Mouse (Mus musculus) lung, embryonic 16.5 days (tissue): ENCODE measurements around the gene Rbmy. TPM values are rescaled to one million over a fixed set of nuclear protein-coding genes. Genes with fewer than 3 reads are reported as not detected.
"Not testable (repeated sequence)": the region's sequence is repeated elsewhere in the genome, so short reads cannot be mapped to it uniquely, and the experiment has no call there.

Experiments
- ATAC-seq: fragments of 200-750 bp; cut with Nextera tagmentation; 2 replicates; pipeline ENCODE4 v1.8.0; 2017; ENCODE audit warnings: low read depth, mild to moderate bottlenecking, moderate library complexity
- H3K27ac ChIP-seq: fragments of 300-500 bp; sonication (generic); 2 replicates; pipeline ENCODE4 v1.5.1; 2014; ENCODE audit warnings: mild to moderate bottlenecking, control low read depth, low read length
- H3K27me3 ChIP-seq: fragments of 300-500 bp; sonication (generic); 2 replicates; pipeline ENCODE4 v1.6.1; 2014; ENCODE audit warnings: low read depth, low read length, mixed read lengths; ENCODE audit not compliant: control insufficient read depth, insufficient read depth
- H3K36me3 ChIP-seq: fragments of 300-500 bp; sonication (generic); 2 replicates; pipeline ENCODE4 v1.6.1; 2014; ENCODE audit warnings: low read length; ENCODE audit not compliant: control insufficient read depth, insufficient read depth
- H3K4me1 ChIP-seq: fragments of 300-500 bp; sonication (generic); replicated peaks from 2 replicates; pipeline ENCODE4 v1.6.1; 2014; ENCODE audit warnings: low read length, mixed read lengths; ENCODE audit not compliant: control insufficient read depth, insufficient read depth
- H3K4me2 ChIP-seq: fragments of 300-500 bp; sonication (generic); 2 replicates; pipeline ENCODE4 v1.6.1; 2014; ENCODE audit warnings: low read depth, low read length, control low read depth
- H3K4me3 ChIP-seq: fragments of 300-500 bp; sonication (generic); 2 replicates; pipeline ENCODE4 v1.5.1; 2014; ENCODE audit warnings: mild to moderate bottlenecking, low read length, control low read depth
- H3K9ac ChIP-seq: fragments of 300-500 bp; sonication (generic); 2 replicates; pipeline ENCODE4 v1.6.1; 2014; ENCODE audit warnings: low read length, control low read depth
- H3K9me3 ChIP-seq: fragments of 300-500 bp; sonication (generic); 2 replicates; pipeline ENCODE4 v1.6.1; 2016; ENCODE audit warnings: low read length; ENCODE audit not compliant: control insufficient read depth
- WGBS: fragments of 180-500 bp; shearing (Covaris S2); extraction: QIAGEN DNeasy Blood & Tissue Kit; methylation state at CpG from one replicate; pipeline ENCODE4 v1.1.7; 2014; 5-methylcytosine and 5-hydroxymethylcytosine counted together
- polyA plus RNA-seq: library from polyadenylated mRNA; unstranded; fragments of >200 nt; fragmentation: Nextera tagmentation; extraction: Ambion mirVana; gene quantifications from 2 replicates; pipeline ENCODE4 v1.2.1, GENCODE M21; 2015

Gene Rbmy
- polyA plus RNA-seq, result not detected in 2 replicates

GRCm38 (mm10) chrY:2830380-2830779, at the start of gene Rbmy, which contains the start of gene Gm10256:
Gene Rbmy, plus strand, starts transcription at chrY:2830680.
Gene Gm10256, plus strand, starts transcription at chrY:2830699.
- not testable (repeated sequence) for H3K27me3 ChIP-seq, ATAC-seq
- no CpG with 5 or more reads among the region's 9 CpGs for WGBS

GRCm38 (mm10) chrY:2796105-2796504, 34.4 kb upstream of the Rbmy start, which contains the start of gene Gm4064:
Gene Gm4064, minus strand, starts transcription at chrY:2796205.
- not testable (repeated sequence) for H3K9ac ChIP-seq, ATAC-seq, H3K4me3 ChIP-seq, H3K27me3 ChIP-seq, H3K36me3 ChIP-seq, H3K27ac ChIP-seq, H3K4me2 ChIP-seq, H3K9me3 ChIP-seq, H3K4me1 ChIP-seq
- no CpG with 5 or more reads among the region's 8 CpGs for WGBS

More at GRCm38 (mm10) chrY:2830380-2830779, at the start of gene Rbmy, which contains the start of gene Gm10256:
- not testable (repeated sequence) for H3K36me3 ChIP-seq, H3K27ac ChIP-seq, H3K9ac ChIP-seq, H3K4me2 ChIP-seq, H3K9me3 ChIP-seq, H3K4me3 ChIP-seq, H3K4me1 ChIP-seq

Other genes starting within 250 kb of the Rbmy start
- gene H2al2c, start 231.6 kb upstream of the Rbmy start, polyA plus RNA-seq, result not detected in 2 replicates
- gene Sry, start 167.0 kb upstream of the Rbmy start, polyA plus RNA-seq, result not detected in 2 replicates
- not detected in 2 replicates for gene H2al2b, start 110.0 kb upstream of the Rbmy start, polyA plus RNA-seq
- not detected in 2 replicates for gene Gm4064, start 34.5 kb upstream of the Rbmy start, polyA plus RNA-seq
- gene Gm10256, start within 50 bp of the Rbmy start, polyA plus RNA-seq, result not detected in 2 replicates
- not detected in 2 replicates for gene Gm10352, start 70.3 kb downstream of the Rbmy start, polyA plus RNA-seq
- not detected in 2 replicates for gene Gm29289, start 101.9 kb downstream of the Rbmy start, polyA plus RNA-seq